Mouse (Mus musculus) liver, adult 2 months (tissue): Measurements from ENCODE around the gene Fam76a.

Experiments
- CTCF ChIP-seq: fragments of 200-500 bp; IDR thresholded peaks from 2 replicates; pipeline ENCODE4 v1.5.1; 2011; ENCODE audit warnings: low read depth, low read length, control low read depth
- POLR2A ChIP-seq: fragments of 200-500 bp; IDR thresholded peaks from 2 replicates; pipeline ENCODE4 v1.6.1; 2011; ENCODE audit warnings: low read length, control low read depth; ENCODE audit not compliant: insufficient read depth; ENCODE audit errors: extremely low read depth

GRCm38 (mm10) chr4:132955395-132955791 lies 33.0 kb upstream of the Fam76a start:
- TF ChIP-seq CTCF (no peak), POLR2A (no peak)
